In the genomic region with DNA sequence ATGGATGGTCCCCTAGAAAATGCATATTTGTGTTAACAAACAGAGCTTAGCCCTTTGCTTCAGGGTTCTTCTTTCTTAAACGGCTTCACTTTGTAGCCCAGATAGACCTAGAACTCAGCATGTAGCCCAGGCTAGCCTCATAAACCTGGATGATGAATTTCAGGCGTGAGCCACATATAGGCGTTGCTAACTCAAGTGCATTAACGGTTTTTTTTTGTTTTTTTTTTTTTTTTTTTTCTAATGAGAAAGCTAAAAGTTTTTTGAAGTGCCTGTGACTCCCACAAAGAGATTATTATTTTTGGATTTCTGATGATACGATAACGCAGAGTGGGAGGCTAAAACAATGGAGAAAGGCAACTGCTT, we compare ENCODE assay signal across 8 mouse cellular contexts. TPM values are rescaled to one million over a fixed set of nuclear protein-coding genes. Genes with fewer than 3 reads are reported as not detected.
DNase-seq lines count a peak whose midpoint lies in the region; ATAC-seq and TF ChIP-seq lines count a peak whose summit lies in the region.

No protein-coding gene starts in this region.

- DNase-seq in cerebellum, adult 2 months = no peak
- no peak for DNase-seq in cerebellum, adult 8-10 months
- no peak for DNase-seq in lung, postnatal 14 days
- no peak for DNase-seq in thymus, adult 2 months
- DNase-seq in thymus, postnatal 36 days = no peak

- TF ChIP-seq CTCF in cerebellum, adult 2 months (IDR thresholded peaks at IDR 0.05; ENCODE audit: borderline replicate concordance, insufficient read depth, low read depth, low read length) = no peak
- TF ChIP-seq CTCF in thymus, adult 2 months (IDR thresholded peaks at IDR 0.05; ENCODE audit: borderline replicate concordance, control insufficient read depth, extremely low read depth, insufficient read depth, low read length, poor library complexity) = no peak

- H3K4me2 ChIP-seq in lung, embryonic 15.5 days = peak overlapping the region; percentile 30; the same call in 1 of the 2 replicates
- peak overlapping the region; percentile 34 for H3K4me2 ChIP-seq in limb, embryonic 15.5 days
- H3K4me2 ChIP-seq in stomach, embryonic 15.5 days = peak overlapping the region; percentile 39

- 47% methylated on average over 6 of the region's 6 CpGs for WGBS in cerebellum, adult 2 months
- 53% methylated on average over 6 of the region's 6 CpGs for WGBS in lung, embryonic 15.5 days
- WGBS in limb, embryonic 15.5 days = 56% methylated on average over 6 of the region's 6 CpGs
- WGBS in stomach, embryonic 15.5 days = 52% methylated on average over 6 of the region's 6 CpGs
- 45% methylated on average over 6 of the region's 6 CpGs for WGBS in thymus, adult 2 months

- no peak for ATAC-seq in lung, embryonic 15.5 days (ENCODE audit: borderline replicate concordance, extremely low read depth, low FRiP score, low TSS enrichment)
- no peak; the same call in 1 of the 2 replicates for ATAC-seq in limb, embryonic 15.5 days (ENCODE audit: insufficient number of reproducible peaks, low FRiP score, low TSS enrichment, low read depth)
- no peak for ATAC-seq in stomach, embryonic 15.5 days (ENCODE audit: insufficient read depth, low FRiP score, low read depth)

- H3K9ac ChIP-seq in lung, embryonic 15.5 days = no peak overlapping the region
- no peak overlapping the region for H3K9ac ChIP-seq in limb, embryonic 15.5 days
- H3K9ac ChIP-seq in stomach, embryonic 15.5 days = no peak overlapping the region

- no peaks in the 10 kb centered on the region for H3K27me3 ChIP-seq in cerebellum, adult 2 months (ENCODE audit: control insufficient read depth, insufficient read depth, low read length)
- H3K27me3 ChIP-seq in lung, embryonic 15.5 days = no peaks in the 10 kb centered on the region
- no peaks in the 10 kb centered on the region for H3K27me3 ChIP-seq in limb, embryonic 15.5 days
- H3K27me3 ChIP-seq in stomach, embryonic 15.5 days (replicated peaks) = no peaks in the 10 kb centered on the region
- no peaks in the 10 kb centered on the region for H3K27me3 ChIP-seq in thymus, adult 2 months (ENCODE audit: control insufficient read depth, insufficient read depth, low read length)

- TF ChIP-seq POLR2A in cerebellum, adult 2 months (IDR thresholded peaks at IDR 0.05; ENCODE audit: borderline replicate concordance, insufficient read depth, low read length) = no peak
- no peak for TF ChIP-seq POLR2A in thymus, adult 2 months (IDR thresholded peaks at IDR 0.05; ENCODE audit: control insufficient read depth, extremely low read depth, insufficient read depth, low read length, poor library complexity)

- no peak overlapping the region for H3K27ac ChIP-seq in cerebellum, adult 2 months (ENCODE audit: insufficient read depth, low read length)
- no peak overlapping the region for H3K27ac ChIP-seq in lung, embryonic 15.5 days
- no peak overlapping the region for H3K27ac ChIP-seq in limb, embryonic 15.5 days
- no peak overlapping the region for H3K27ac ChIP-seq in stomach, embryonic 15.5 days
- no peak overlapping the region for H3K27ac ChIP-seq in thymus, adult 2 months (ENCODE audit: control insufficient read depth, insufficient read depth, low read length)

- peaks cover 6% of the 10 kb centered on the region; the same call in 1 of the 2 replicates for H3K4me1 ChIP-seq in cerebellum, adult 2 months (ENCODE audit: control insufficient read depth, insufficient read depth, low read length)
- H3K4me1 ChIP-seq in lung, embryonic 15.5 days = peaks cover 9% of the 10 kb centered on the region
- peaks cover 17% of the 10 kb centered on the region for H3K4me1 ChIP-seq in limb, embryonic 15.5 days
- H3K4me1 ChIP-seq in stomach, embryonic 15.5 days = peaks cover 11% of the 10 kb centered on the region
- H3K4me1 ChIP-seq in thymus, adult 2 months (replicated peaks; ENCODE audit: control insufficient read depth, insufficient read depth, low read length) = no peaks in the 10 kb centered on the region; the same call in 1 of the 2 replicates

- peak overlapping the region; percentile 19 for H3K4me3 ChIP-seq in cerebellum, adult 2 months (replicated peaks; ENCODE audit: insufficient read depth, low read depth, low read length)
- H3K4me3 ChIP-seq in lung, embryonic 15.5 days = peak overlapping the region; percentile 100
- peak overlapping the region; percentile 81 for H3K4me3 ChIP-seq in limb, embryonic 15.5 days
- peak overlapping the region; percentile 96 for H3K4me3 ChIP-seq in stomach, embryonic 15.5 days (replicated peaks)
- H3K4me3 ChIP-seq in thymus, adult 2 months (ENCODE audit: control insufficient read depth, insufficient read depth, low read length) = no peak overlapping the region

- H3K36me3 ChIP-seq in lung, embryonic 15.5 days = no peaks in the 10 kb centered on the region
- no peaks in the 10 kb centered on the region for H3K36me3 ChIP-seq in limb, embryonic 15.5 days
- H3K36me3 ChIP-seq in stomach, embryonic 15.5 days = no peaks in the 10 kb centered on the region
- H3K36me3 ChIP-seq in thymus, adult 2 months (ENCODE audit: control insufficient read depth, insufficient read depth, low read length) = no peaks in the 10 kb centered on the region

- no peaks in the 10 kb centered on the region for H3K9me3 ChIP-seq in lung, embryonic 15.5 days
- no peaks in the 10 kb centered on the region for H3K9me3 ChIP-seq in limb, embryonic 15.5 days
- no peaks in the 10 kb centered on the region for H3K9me3 ChIP-seq in stomach, embryonic 15.5 days

RNA-seq across cellular contexts. Expression of gene Slc30a5, which starts 0.4 kb away (rescaled TPM):
- 42.7 and 44.0 TPM in 2 replicates for polyA plus RNA-seq in cerebellum, adult 2 months (2012; rRNA removed)
- polyA plus RNA-seq in lung, embryonic 15.5 days (2015; fragmentation: Nextera tagmentation; extraction: Ambion mirVana) = 55.2 and 56.2 TPM in 2 replicates
- polyA plus RNA-seq in limb, embryonic 15.5 days (2015; fragmentation: Nextera tagmentation; extraction: Ambion mirVana) = 57.4 and 64.1 TPM in 2 replicates
- 58.4 and 64.3 TPM in 2 replicates for polyA plus RNA-seq in stomach, embryonic 15.5 days (2015; fragmentation: Nextera tagmentation; extraction: Ambion mirVana)
- polyA plus RNA-seq in thymus, adult 2 months (2012; rRNA removed) = 31.4 and 33.4 TPM in 2 replicates

RNA-seq across cellular contexts. Expression of gene Ccnb1, which starts 47.3 kb away (rescaled TPM):
- polyA plus RNA-seq in cerebellum, adult 2 months (2012; rRNA removed) = 0.18 and 0.33 TPM in 2 replicates
- 291 and 295 TPM in 2 replicates for polyA plus RNA-seq in lung, embryonic 15.5 days (2015; fragmentation: Nextera tagmentation; extraction: Ambion mirVana)
- polyA plus RNA-seq in limb, embryonic 15.5 days (2015; fragmentation: Nextera tagmentation; extraction: Ambion mirVana) = 163 and 171 TPM in 2 replicates
- 207 and 208 TPM in 2 replicates for polyA plus RNA-seq in stomach, embryonic 15.5 days (2015; fragmentation: Nextera tagmentation; extraction: Ambion mirVana)
- polyA plus RNA-seq in thymus, adult 2 months (2012; rRNA removed) = 63.7 and 76.8 TPM in 2 replicates

RNA-seq across cellular contexts. Expression of gene Cenph, which starts 57.9 kb away (rescaled TPM):
- polyA plus RNA-seq in cerebellum, adult 2 months (2012; rRNA removed) = 0.41 and 0.63 TPM in 2 replicates
- 37.4 and 38.1 TPM in 2 replicates for polyA plus RNA-seq in lung, embryonic 15.5 days (2015; fragmentation: Nextera tagmentation; extraction: Ambion mirVana)
- 24.9 and 29.9 TPM in 2 replicates for polyA plus RNA-seq in limb, embryonic 15.5 days (2015; fragmentation: Nextera tagmentation; extraction: Ambion mirVana)
- 28.0 and 33.9 TPM in 2 replicates for polyA plus RNA-seq in stomach, embryonic 15.5 days (2015; fragmentation: Nextera tagmentation; extraction: Ambion mirVana)
- 4.0 and 5.6 TPM in 2 replicates for polyA plus RNA-seq in thymus, adult 2 months (2012; rRNA removed)

Comparison
In these comparisons a context has a peak if more than half of its experiments do, and no peak if none do; other contexts are left out.
1. RNA of gene Ccnb1, which starts 47.3 kb away (polyA plus RNA-seq): 291 to 295 TPM in lung, embryonic 15.5 days, 207 to 208 TPM in stomach, embryonic 15.5 days, 163 to 171 TPM in limb, embryonic 15.5 days and 63.7 to 76.8 TPM in thymus, adult 2 months; 0.18 to 0.33 TPM in cerebellum, adult 2 months; every median in the first group is over 10 times any median in the second.
2. Peak in every context shown above with its lines, with median percentiles within 50 percentile points of each other: H3K4me2 ChIP-seq.